Mouse (Mus musculus) monocyte, adult 5-6 weeks (primary cell): ENCODE results near the gene Nkiras1. TPM values are rescaled to one million over a fixed set of nuclear protein-coding genes. Genes with fewer than 3 reads are reported as not detected.
"Not testable (repeated sequence)": the region's sequence is repeated elsewhere in the genome, so short reads cannot be mapped to it uniquely, and the experiment has no call there.

Experiments
- ATAC-seq: fragments of 153-309, 156-312 bp; replicated peaks from 2 replicates; pipeline ENCODE4 v1.8.0; 2017; ENCODE audit warnings: mild to moderate bottlenecking; ENCODE audit not compliant: low TSS enrichment, insufficient number of reproducible peaks, severe bottlenecking, poor library complexity, low FRiP score
- total RNA-seq: library from RNA; stranded (forward); fragments of 200-1000, 200-491, 200-594 nt; gene quantifications from 3 replicates; pipeline ENCODE4 v1.2.3, GENCODE M21; 2017

The Nkiras1 gene
- total RNA-seq, 1 experiment from 2014 or later, result 23.2 TPM

GRCm38 (mm10) chr14:18269947-18270528 lies 898 bp upstream of the Nkiras1 start:
- not testable (repeated sequence) for ATAC-seq

- no peak for ATAC-seq
These were observed 730 bp downstream of the Nkiras1 start for GRCm38 (mm10) chr14:18271666-18272065.

- no peak for ATAC-seq
These were observed 3.6 kb downstream of the Nkiras1 start for GRCm38 (mm10) chr14:18274526-18274925.

- no peak for ATAC-seq
These were observed 9.4 kb downstream of the Nkiras1 start for GRCm38 (mm10) chr14:18280375-18280774.

GRCm38 (mm10) chr14:18284581-18284980 lies 13.6 kb downstream of the Nkiras1 start:
- peak; percentile 47; the same call in 1 of the 2 replicates for ATAC-seq

- no peak for ATAC-seq
These were observed 14.5 kb downstream of the Nkiras1 start for GRCm38 (mm10) chr14:18285476-18285875.

GRCm38 (mm10) chr14:18286441-18286840 lies 15.5 kb downstream of the Nkiras1 start:
- no peak for ATAC-seq

- ATAC-seq, result no peak
These were observed 16.5 kb downstream of the Nkiras1 start for GRCm38 (mm10) chr14:18287391-18287790.

- ATAC-seq, result no peak
These were observed 21.2 kb downstream of the Nkiras1 start for GRCm38 (mm10) chr14:18292111-18292510.

- ATAC-seq, result no peak
These were observed 21.6 kb downstream of the Nkiras1 start for GRCm38 (mm10) chr14:18292578-18292977.

GRCm38 (mm10) chr14:18297441-18297840 lies 26.5 kb downstream of the Nkiras1 start:
- ATAC-seq, result no peak

- ATAC-seq, result 0 out of 2 replicates have a peak, but pooled peaks have one; percentile 35
These were observed 27.9 kb downstream of the Nkiras1 start for GRCm38 (mm10) chr14:18298874-18299273.

- ATAC-seq, result no peak
These were observed 29.7 kb downstream of the Nkiras1 start for GRCm38 (mm10) chr14:18300676-18301075.

- 0 out of 2 replicates have a peak, but pooled peaks have one; percentile 10 for ATAC-seq
These were observed 30.7 kb downstream of the Nkiras1 start for GRCm38 (mm10) chr14:18301591-18301990.

- ATAC-seq, result no peak
These were observed 31.8 kb downstream of the Nkiras1 start for GRCm38 (mm10) chr14:18302750-18303149.

- ATAC-seq, result no peak
These were observed 32.3 kb downstream of the Nkiras1 start for GRCm38 (mm10) chr14:18303262-18303661.

GRCm38 (mm10) chr14:18304165-18304564 lies 33.2 kb downstream of the Nkiras1 start:
- ATAC-seq, result no peak

GRCm38 (mm10) chr14:18317457-18318411 lies 46.8 kb downstream of the Nkiras1 start:
- ATAC-seq, result no peak

- no peak for ATAC-seq
These were observed 56.2 kb downstream of the Nkiras1 start for GRCm38 (mm10) chr14:18326968-18327672.
